Mouse (Mus musculus): ENCODE data around the gene Olfr620. TPM values are rescaled to one million over a fixed set of nuclear protein-coding genes. Genes with fewer than 3 reads are reported as not detected.

Olfr620 gene
- polyA plus RNA-seq (2012; rRNA removed): not detected in 2 replicates

GRCm38 (mm10) chr7:103612434-103612833 lies at the start of gene Olfr620:
Gene Olfr620, minus strand, starts transcription at chr7:103612534.
- no peak for DNase-seq (ENCODE audit: low read depth)
- TF ChIP-seq POLR2A (IDR thresholded peaks at IDR 0.05; ENCODE audit: borderline replicate concordance, extremely low read depth, insufficient read depth, insufficient read length, poor library complexity, severe bottlenecking) (no peak), CTCF (IDR thresholded peaks at IDR 0.05; ENCODE audit: borderline replicate concordance, extremely low read depth, insufficient read depth, insufficient read length) (no peak)

GRCm38 (mm10) chr7:103644070-103644469 lies 31.7 kb upstream of the Olfr620 start:
- no peak for DNase-seq (ENCODE audit: low read depth)
- TF ChIP-seq CTCF (IDR thresholded peaks at IDR 0.05; ENCODE audit: borderline replicate concordance, extremely low read depth, insufficient read depth, insufficient read length) (no peak), POLR2A (IDR thresholded peaks at IDR 0.05; ENCODE audit: borderline replicate concordance, extremely low read depth, insufficient read depth, insufficient read length, poor library complexity, severe bottlenecking) (no peak)

GRCm38 (mm10) chr7:103642602-103643001 lies 30.3 kb upstream of the Olfr620 start, which contains the start of gene Olfr622:
Gene Olfr622, minus strand, starts transcription at chr7:103642702.
- TF ChIP-seq POLR2A (IDR thresholded peaks at IDR 0.05; ENCODE audit: borderline replicate concordance, extremely low read depth, insufficient read depth, insufficient read length, poor library complexity, severe bottlenecking) (no peak), CTCF (IDR thresholded peaks at IDR 0.05; ENCODE audit: borderline replicate concordance, extremely low read depth, insufficient read depth, insufficient read length) (no peak)
- no peak for DNase-seq (ENCODE audit: low read depth)

- no peak for DNase-seq (ENCODE audit: low read depth)
These were observed 24.5 kb upstream of the Olfr620 start for GRCm38 (mm10) chr7:103636795-103637194.

GRCm38 (mm10) chr7:103607425-103607824 lies 4.9 kb downstream of the Olfr620 start:
- TF ChIP-seq POLR2A (IDR thresholded peaks at IDR 0.05; ENCODE audit: borderline replicate concordance, extremely low read depth, insufficient read depth, insufficient read length, poor library complexity, severe bottlenecking) (no peak), CTCF (IDR thresholded peaks at IDR 0.05; ENCODE audit: borderline replicate concordance, extremely low read depth, insufficient read depth, insufficient read length) (no peak)
- no peak for DNase-seq (ENCODE audit: low read depth)

More at GRCm38 (mm10) chr7:103636795-103637194, 24.5 kb upstream of the Olfr620 start:
- TF ChIP-seq POLR2A (IDR thresholded peaks at IDR 0.05; ENCODE audit: borderline replicate concordance, extremely low read depth, insufficient read depth, insufficient read length, poor library complexity, severe bottlenecking): no peak
- TF ChIP-seq CTCF (IDR thresholded peaks at IDR 0.05; ENCODE audit: borderline replicate concordance, extremely low read depth, insufficient read depth, insufficient read length): no peak

GRCm38 (mm10) chr7:103600275-103600674 lies 12.1 kb downstream of the Olfr620 start, which contains the start of gene Olfr619:
Gene Olfr619, plus strand, starts transcription at chr7:103600575.
- TF ChIP-seq CTCF (IDR thresholded peaks at IDR 0.05; ENCODE audit: borderline replicate concordance, extremely low read depth, insufficient read depth, insufficient read length) (no peak), POLR2A (IDR thresholded peaks at IDR 0.05; ENCODE audit: borderline replicate concordance, extremely low read depth, insufficient read depth, insufficient read length, poor library complexity, severe bottlenecking) (no peak)

GRCm38 (mm10) chr7:103589803-103590202 lies 22.5 kb downstream of the Olfr620 start, which contains the start of gene Olfr618:
Gene Olfr618, plus strand, starts transcription at chr7:103590103.
- no peak for TF ChIP-seq POLR2A (IDR thresholded peaks at IDR 0.05; ENCODE audit: borderline replicate concordance, extremely low read depth, insufficient read depth, insufficient read length, poor library complexity, severe bottlenecking)
- no peak for TF ChIP-seq CTCF (IDR thresholded peaks at IDR 0.05; ENCODE audit: borderline replicate concordance, extremely low read depth, insufficient read depth, insufficient read length)
- no peak for DNase-seq (ENCODE audit: low read depth)

More at GRCm38 (mm10) chr7:103600275-103600674, 12.1 kb downstream of the Olfr620 start, which contains the start of gene Olfr619:
- no peak for DNase-seq (ENCODE audit: low read depth)

- no peak for DNase-seq (ENCODE audit: low read depth)
- TF ChIP-seq POLR2A (IDR thresholded peaks at IDR 0.05; ENCODE audit: borderline replicate concordance, extremely low read depth, insufficient read depth, insufficient read length, poor library complexity, severe bottlenecking): no peak
- TF ChIP-seq CTCF (IDR thresholded peaks at IDR 0.05; ENCODE audit: borderline replicate concordance, extremely low read depth, insufficient read depth, insufficient read length): no peak
These were observed 39.6 kb downstream of the Olfr620 start, which contains the start of gene Olfr617 for GRCm38 (mm10) chr7:103572761-103573160. Gene Olfr617, plus strand, starts transcription at chr7:103573061.

GRCm38 (mm10) chr7:103569043-103569442 lies 43.3 kb downstream of the Olfr620 start, which contains the start of gene Olfr616:
Gene Olfr616, minus strand, starts transcription at chr7:103569143.
- no peak for TF ChIP-seq POLR2A (IDR thresholded peaks at IDR 0.05; ENCODE audit: borderline replicate concordance, extremely low read depth, insufficient read depth, insufficient read length, poor library complexity, severe bottlenecking)
- no peak for TF ChIP-seq CTCF (IDR thresholded peaks at IDR 0.05; ENCODE audit: borderline replicate concordance, extremely low read depth, insufficient read depth, insufficient read length)
- DNase-seq (ENCODE audit: low read depth): no peak

- DNase-seq (ENCODE audit: low read depth): no peak
- no peak for TF ChIP-seq CTCF (IDR thresholded peaks at IDR 0.05; ENCODE audit: borderline replicate concordance, extremely low read depth, insufficient read depth, insufficient read length)
- TF ChIP-seq POLR2A (IDR thresholded peaks at IDR 0.05; ENCODE audit: borderline replicate concordance, extremely low read depth, insufficient read depth, insufficient read length, poor library complexity, severe bottlenecking): no peak
These were observed 56.6 kb downstream of the Olfr620 start, which contains the start of gene Olfr615 for GRCm38 (mm10) chr7:103555779-103556178. Gene Olfr615, plus strand, starts transcription at chr7:103556079.

Other genes starting within 250 kb of the Olfr620 start
- not detected in 2 replicates for gene Olfr601, start 249.9 kb downstream of the Olfr620 start, polyA plus RNA-seq (2012; rRNA removed)
- not detected in 2 replicates for gene Olfr603, start 226.4 kb downstream of the Olfr620 start, polyA plus RNA-seq (2012; rRNA removed)
- not detected in 2 replicates for gene Usp17lc, start 197.5 kb downstream of the Olfr620 start, polyA plus RNA-seq (2012; rRNA removed)
- not detected in 2 replicates for gene Olfr605, start 167.1 kb downstream of the Olfr620 start, polyA plus RNA-seq (2012; rRNA removed)
- gene Olfr606, start 163.5 kb downstream of the Olfr620 start, polyA plus RNA-seq (2012; rRNA removed): not detected in 2 replicates
- gene Olfr607, start 148.4 kb downstream of the Olfr620 start, polyA plus RNA-seq (2012; rRNA removed): not detected in 2 replicates
- not detected in 2 replicates for gene Olfr608, start 142.7 kb downstream of the Olfr620 start, polyA plus RNA-seq (2012; rRNA removed)
- not detected in 2 replicates for gene Olfr609, start 114.5 kb downstream of the Olfr620 start, polyA plus RNA-seq (2012; rRNA removed)
- gene Olfr610, start 100.4 kb downstream of the Olfr620 start, polyA plus RNA-seq (2012; rRNA removed): not detected in 2 replicates
- not detected in 2 replicates for gene Olfr611, start 91.7 kb downstream of the Olfr620 start, polyA plus RNA-seq (2012; rRNA removed)
- gene Olfr612, start 69.8 kb downstream of the Olfr620 start, polyA plus RNA-seq (2012; rRNA removed): not detected in 2 replicates
- not detected in 2 replicates for gene Olfr613, start 64.5 kb downstream of the Olfr620 start, polyA plus RNA-seq (2012; rRNA removed)
- gene Olfr615, start 56.5 kb downstream of the Olfr620 start, polyA plus RNA-seq (2012; rRNA removed): not detected in 2 replicates
- not detected in 2 replicates for gene Olfr616, start 43.4 kb downstream of the Olfr620 start, polyA plus RNA-seq (2012; rRNA removed)
- not detected in 2 replicates for gene Olfr617, start 39.5 kb downstream of the Olfr620 start, polyA plus RNA-seq (2012; rRNA removed)
- 0.05 TPM in 1 of 2 replicates, not detected in the other for gene Olfr618, start 22.4 kb downstream of the Olfr620 start, polyA plus RNA-seq (2012; rRNA removed)
- not detected in 2 replicates for gene Olfr619, start 12.0 kb downstream of the Olfr620 start, polyA plus RNA-seq (2012; rRNA removed)
- gene Olfr622, start 30.2 kb upstream of the Olfr620 start, polyA plus RNA-seq (2012; rRNA removed): not detected in 2 replicates
- not detected in 2 replicates for gene Olfr623, start 51.2 kb upstream of the Olfr620 start, polyA plus RNA-seq (2012; rRNA removed)
- 0.01 TPM in 1 of 2 replicates, not detected in the other for gene Olfr624, start 58.7 kb upstream of the Olfr620 start, polyA plus RNA-seq (2012; rRNA removed)
- not detected in 2 replicates for gene Olfr625-ps1, start 70.2 kb upstream of the Olfr620 start, polyA plus RNA-seq (2012; rRNA removed)
- gene Olfr243, start 102.1 kb upstream of the Olfr620 start, polyA plus RNA-seq (2012; rRNA removed): not detected in 2 replicates
- not detected in 2 replicates for gene Olfr628, start 117.8 kb upstream of the Olfr620 start, polyA plus RNA-seq (2012; rRNA removed)
- not detected in 2 replicates for gene Olfr629, start 132.4 kb upstream of the Olfr620 start, polyA plus RNA-seq (2012; rRNA removed)
- not detected in 2 replicates for gene Olfr630, start 144.8 kb upstream of the Olfr620 start, polyA plus RNA-seq (2012; rRNA removed)
- not detected in 2 replicates for gene Olfr69, start 159.1 kb upstream of the Olfr620 start, polyA plus RNA-seq (2012; rRNA removed)
- gene Olfr68, start 167.2 kb upstream of the Olfr620 start, polyA plus RNA-seq (2012; rRNA removed): not detected in 2 replicates
- not detected in 2 replicates for gene Olfr67, start 179.3 kb upstream of the Olfr620 start, polyA plus RNA-seq (2012; rRNA removed)
- 1,200 and 1,643 TPM in 2 replicates for gene Hbb-bt, start 201.5 kb upstream of the Olfr620 start, polyA plus RNA-seq (2012; rRNA removed)
- 4,622 and 5,050 TPM in 2 replicates for gene Hbb-bs, start 215.6 kb upstream of the Olfr620 start, polyA plus RNA-seq (2012; rRNA removed)
- not detected in 2 replicates for gene Hbb-bh2, start 228.0 kb upstream of the Olfr620 start, polyA plus RNA-seq (2012; rRNA removed)
- 4.5 and 6.0 TPM in 2 replicates for gene Hbb-bh1, start 230.6 kb upstream of the Olfr620 start, polyA plus RNA-seq (2012; rRNA removed)
- gene Hbb-y, start 240.7 kb upstream of the Olfr620 start, polyA plus RNA-seq (2012; rRNA removed): 331 and 571 TPM in 2 replicates